Mouse (Mus musculus): ENCODE measurements at regions not wholly inside any gene's neighbourhood (a gene's known extent, or its start where the extent isn't known, plus 50 kb on each side); places are given as distances from the start of the nearest gene placed in this dataset.

GRCm38 (mm10) chr13:44305134-44305991, 423.9 kb upstream of the Jarid2 start:
- H3K9ac ChIP-seq = no peak overlapping the region
- H3K4me2 ChIP-seq = no peak overlapping the region
- peaks cover 5% of the 10 kb centered on the region for H3K4me1 ChIP-seq (replicated peaks)
- no peaks in the 10 kb centered on the region for H3K36me3 ChIP-seq
- 69% methylated on average over 9 of the region's 9 CpGs for WGBS
- no peak overlapping the region for H3K4me3 ChIP-seq
- H3K27me3 ChIP-seq = no peaks in the 10 kb centered on the region
- ATAC-seq (replicated peaks; ENCODE audit: insufficient number of reproducible peaks, insufficient read depth, low FRiP score, low read depth) = no peak
- no peaks in the 10 kb centered on the region for H3K9me3 ChIP-seq (replicated peaks)
- H3K27ac ChIP-seq = no peak overlapping the region

GRCm38 (mm10) chr13:44306275-44307050, 422.8 kb upstream of the Jarid2 start:
- Histone ChIP-seq H3K27me3 (no peaks in the 10 kb centered on the region), H3K4me3 (no peak overlapping the region), H3K4me1 (replicated peaks) (peaks cover 5% of the 10 kb centered on the region), H3K9me3 (replicated peaks) (no peaks in the 10 kb centered on the region), H3K36me3 (no peaks in the 10 kb centered on the region), H3K9ac (no peak overlapping the region), H3K4me2 (no peak overlapping the region), H3K27ac (no peak overlapping the region)
- ATAC-seq (replicated peaks; ENCODE audit: insufficient number of reproducible peaks, insufficient read depth, low FRiP score, low read depth) = no peak
- WGBS = 83% methylated on average over 15 of the region's 15 CpGs

GRCm38 (mm10) chr13:44308227-44308626, 421.0 kb upstream of the Jarid2 start:
- Histone ChIP-seq H3K4me3 (no peak overlapping the region), H3K4me1 (replicated peaks) (no peaks in the 10 kb centered on the region), H3K9me3 (replicated peaks) (no peaks in the 10 kb centered on the region), H3K27ac (no peak overlapping the region), H3K36me3 (no peaks in the 10 kb centered on the region), H3K27me3 (no peaks in the 10 kb centered on the region), H3K9ac (no peak overlapping the region), H3K4me2 (no peak overlapping the region)
- ATAC-seq (replicated peaks; ENCODE audit: insufficient number of reproducible peaks, insufficient read depth, low FRiP score, low read depth) = no peak
- WGBS = 65% methylated on average over 13 of the region's 13 CpGs

- H3K9me3 ChIP-seq (replicated peaks) = no peaks in the 10 kb centered on the region
- no peak for ATAC-seq (replicated peaks; ENCODE audit: insufficient number of reproducible peaks, insufficient read depth, low FRiP score, low read depth)
- no peaks in the 10 kb centered on the region for H3K36me3 ChIP-seq
- WGBS = 84% methylated on average over 6 of the region's 6 CpGs
- no peak overlapping the region for H3K9ac ChIP-seq
- no peak overlapping the region for H3K4me2 ChIP-seq
- H3K4me3 ChIP-seq = no peak overlapping the region
- no peak overlapping the region for H3K27ac ChIP-seq
- H3K27me3 ChIP-seq = no peaks in the 10 kb centered on the region
- no peaks in the 10 kb centered on the region for H3K4me1 ChIP-seq (replicated peaks)
These were observed 417.0 kb upstream of the Jarid2 start for GRCm38 (mm10) chr13:44312237-44312636.

- H3K27me3 ChIP-seq = no peaks in the 10 kb centered on the region
- H3K27ac ChIP-seq = no peak overlapping the region
- no peaks in the 10 kb centered on the region for H3K4me1 ChIP-seq (replicated peaks)
- H3K36me3 ChIP-seq = no peaks in the 10 kb centered on the region
- H3K4me3 ChIP-seq = no peak overlapping the region
- WGBS = 78% methylated on average over 13 of the region's 13 CpGs
- no peak for ATAC-seq (replicated peaks; ENCODE audit: insufficient number of reproducible peaks, insufficient read depth, low FRiP score, low read depth)
- H3K4me2 ChIP-seq = no peak overlapping the region
- H3K9ac ChIP-seq = no peak overlapping the region
- no peaks in the 10 kb centered on the region for H3K9me3 ChIP-seq (replicated peaks)
These were observed 412.4 kb upstream of the Jarid2 start for GRCm38 (mm10) chr13:44316747-44317446.

GRCm38 (mm10) chr13:44317596-44317995, 411.7 kb upstream of the Jarid2 start:
- Histone ChIP-seq H3K27ac (no peak overlapping the region), H3K27me3 (no peaks in the 10 kb centered on the region), H3K36me3 (no peaks in the 10 kb centered on the region), H3K9ac (no peak overlapping the region), H3K9me3 (replicated peaks) (no peaks in the 10 kb centered on the region), H3K4me3 (no peak overlapping the region), H3K4me2 (no peak overlapping the region), H3K4me1 (replicated peaks) (no peaks in the 10 kb centered on the region)
- ATAC-seq (replicated peaks; ENCODE audit: insufficient number of reproducible peaks, insufficient read depth, low FRiP score, low read depth) = no peak
- WGBS = 75% methylated on average over 8 of the region's 8 CpGs

- H3K4me3 ChIP-seq = no peak overlapping the region
- no peaks in the 10 kb centered on the region for H3K27me3 ChIP-seq
- no peak overlapping the region for H3K27ac ChIP-seq
- WGBS = 75% methylated on average over 9 of the region's 9 CpGs
- H3K4me2 ChIP-seq = no peak overlapping the region
- H3K4me1 ChIP-seq (replicated peaks) = no peaks in the 10 kb centered on the region
- no peaks in the 10 kb centered on the region for H3K36me3 ChIP-seq
- H3K9ac ChIP-seq = no peak overlapping the region
- H3K9me3 ChIP-seq (replicated peaks) = no peaks in the 10 kb centered on the region
- no peak for ATAC-seq (replicated peaks; ENCODE audit: insufficient number of reproducible peaks, insufficient read depth, low FRiP score, low read depth)
These were observed 410.2 kb upstream of the Jarid2 start for GRCm38 (mm10) chr13:44319101-44319500.

GRCm38 (mm10) chr13:44319511-44319910, 409.8 kb upstream of the Jarid2 start:
- no peak for ATAC-seq (replicated peaks; ENCODE audit: insufficient number of reproducible peaks, insufficient read depth, low FRiP score, low read depth)
- Histone ChIP-seq H3K4me3 (no peak overlapping the region), H3K9ac (no peak overlapping the region), H3K4me2 (no peak overlapping the region), H3K4me1 (replicated peaks) (no peaks in the 10 kb centered on the region), H3K27ac (no peak overlapping the region), H3K27me3 (no peaks in the 10 kb centered on the region), H3K36me3 (no peaks in the 10 kb centered on the region), H3K9me3 (replicated peaks) (no peaks in the 10 kb centered on the region)
- WGBS = 87% methylated on average over 9 of the region's 9 CpGs

- H3K9ac ChIP-seq = no peak overlapping the region
- no peak overlapping the region for H3K4me3 ChIP-seq
- no peak overlapping the region for H3K4me2 ChIP-seq
- WGBS = 83% methylated on average over 4 of the region's 4 CpGs
- H3K4me1 ChIP-seq (replicated peaks) = no peaks in the 10 kb centered on the region
- H3K36me3 ChIP-seq = no peaks in the 10 kb centered on the region
- H3K27me3 ChIP-seq = no peaks in the 10 kb centered on the region
- ATAC-seq (replicated peaks; ENCODE audit: insufficient number of reproducible peaks, insufficient read depth, low FRiP score, low read depth) = no peak
- no peak overlapping the region for H3K27ac ChIP-seq
- H3K9me3 ChIP-seq (replicated peaks) = no peaks in the 10 kb centered on the region
These were observed 409.0 kb upstream of the Jarid2 start for GRCm38 (mm10) chr13:44320311-44320710.

- H3K27ac ChIP-seq = no peak overlapping the region
- no peaks in the 10 kb centered on the region for H3K27me3 ChIP-seq
- no peaks in the 10 kb centered on the region for H3K36me3 ChIP-seq
- H3K9ac ChIP-seq = no peak overlapping the region
- ATAC-seq (replicated peaks; ENCODE audit: insufficient number of reproducible peaks, insufficient read depth, low FRiP score, low read depth) = peak; percentile 64; the same call in 1 of the 2 replicates
- no peaks in the 10 kb centered on the region for H3K4me1 ChIP-seq (replicated peaks)
- no peak overlapping the region for H3K4me2 ChIP-seq
- 47% methylated on average over 16 of the region's 16 CpGs for WGBS
- no peaks in the 10 kb centered on the region for H3K9me3 ChIP-seq (replicated peaks)
- H3K4me3 ChIP-seq = no peak overlapping the region
These were observed 408.2 kb upstream of the Jarid2 start for GRCm38 (mm10) chr13:44321009-44321596.

- no peaks in the 10 kb centered on the region for H3K9me3 ChIP-seq (replicated peaks)
- ATAC-seq (replicated peaks; ENCODE audit: insufficient number of reproducible peaks, insufficient read depth, low FRiP score, low read depth) = no peak
- H3K4me2 ChIP-seq = no peak overlapping the region
- no peaks in the 10 kb centered on the region for H3K36me3 ChIP-seq
- no peaks in the 10 kb centered on the region for H3K27me3 ChIP-seq
- no peak overlapping the region for H3K9ac ChIP-seq
- H3K27ac ChIP-seq = no peak overlapping the region
- 81% methylated on average over 8 of the region's 8 CpGs for WGBS
- no peaks in the 10 kb centered on the region for H3K4me1 ChIP-seq (replicated peaks)
- no peak overlapping the region for H3K4me3 ChIP-seq
These were observed 400.9 kb upstream of the Jarid2 start for GRCm38 (mm10) chr13:44328416-44328815.

Measured in heart, embryonic 15.5 days (tissue).